Mouse (Mus musculus) CH12.LX (cell line): ENCODE measurements around the gene Trappc3. TPM values are rescaled to one million over a fixed set of nuclear protein-coding genes. Genes with fewer than 3 reads are reported as not detected.

Source experiments
- DNase-seq: peaks from one replicate; pipeline ENCODE4 v3.0.0-alpha.2; 2013; ENCODE audit errors: extremely low read depth
- H3K27ac ChIP-seq: 2 replicates; pipeline ENCODE4 v1.5.1; 2012; ENCODE audit warnings: low read depth, mild to moderate bottlenecking, control low read depth, moderate library complexity; ENCODE audit not compliant: insufficient read depth
- H3K27me3 ChIP-seq: replicated peaks from 2 replicates; pipeline ENCODE3; 2012; ENCODE audit warnings: inconsistent platforms
- H3K36me3 ChIP-seq, 2 experiments: replicated peaks in 1 of 2; 2 replicates each; pipeline versions ENCODE3 to v1.6.1; 2012; ENCODE audit warnings: inconsistent platforms in 1 of 2, low read length in 1 of 2, mild to moderate bottlenecking in 1 of 2, mixed read lengths in 1 of 2, moderate library complexity in 1 of 2; ENCODE audit not compliant: control insufficient read depth in 1 of 2, insufficient read depth in 1 of 2
- H3K4me1 ChIP-seq, 2 experiments: 2 replicates each; pipeline ENCODE4 v1.6.1; 2012; ENCODE audit warnings: inconsistent platforms in 1 of 2, moderate library complexity in 1 of 2; ENCODE audit not compliant: insufficient read depth in 2 of 2, control insufficient read depth in 1 of 2
- H3K4me2 ChIP-seq: 2 replicates; pipeline ENCODE4 v1.6.1; 2012; ENCODE audit warnings: low read depth, mild to moderate bottlenecking, control low read depth; ENCODE audit not compliant: poor library complexity, insufficient read depth, severe bottlenecking
- H3K4me3 ChIP-seq, 3 experiments: fragments of 150-350 bp in 1 of 3; sonication (generic) in 1 of 3; replicated peaks in 1 of 3; 2 replicates each; pipeline versions ENCODE3 to v1.5.1; 2011 to 2012; ENCODE audit warnings: low read depth in 2 of 3, low read length in 2 of 3, mild to moderate bottlenecking in 2 of 3, moderate library complexity in 2 of 3, control low read depth in 1 of 3, improper control_type of control experiment in 1 of 3, inconsistent platforms in 1 of 3, mixed read lengths in 1 of 3; ENCODE audit not compliant: poor library complexity in 1 of 3
- H3K79me2 ChIP-seq: replicated peaks from 2 replicates; pipeline ENCODE4 v1.6.1; 2012; ENCODE audit warnings: mild to moderate bottlenecking, moderate library complexity; ENCODE audit not compliant: control insufficient read depth, poor library complexity, insufficient read depth, severe bottlenecking; ENCODE audit errors: extremely low read depth
- H3K9ac ChIP-seq: 2 replicates; pipeline ENCODE4 v1.6.1; 2012; ENCODE audit warnings: low read depth, mild to moderate bottlenecking, control low read depth, moderate library complexity; ENCODE audit not compliant: insufficient read depth
- H3K9me3 ChIP-seq: replicated peaks from 2 replicates; pipeline ENCODE3; 2012; ENCODE audit warnings: low read length, inconsistent platforms, mixed read lengths
- CHD2 ChIP-seq: IDR thresholded peaks from 2 replicates; pipeline ENCODE4 v1.6.1; 2011; ENCODE audit warnings: low read length, improper control_type of control experiment
- ELF1 ChIP-seq: IDR thresholded peaks from 2 replicates; pipeline ENCODE4 v1.6.1; 2014; ENCODE audit warnings: low read depth, mild to moderate bottlenecking, inconsistent platforms, low read length, improper control_type of control experiment
- ETS1 ChIP-seq: conservative IDR thresholded peaks from 2 replicates; pipeline ENCODE4 v1.6.1; 2012; ENCODE audit warnings: low read depth, mild to moderate bottlenecking, inconsistent platforms, low read length, improper control_type of control experiment, moderate library complexity
- GABPA ChIP-seq: IDR thresholded peaks from 2 replicates; pipeline ENCODE4 v1.6.1; 2012; ENCODE audit warnings: low read depth, low read length, improper control_type of control experiment, inconsistent platforms; ENCODE audit not compliant: insufficient replicate concordance
- HCFC1 ChIP-seq: IDR thresholded peaks from 2 replicates; pipeline ENCODE4 v1.6.1; 2012; ENCODE audit warnings: low read depth, mild to moderate bottlenecking, inconsistent platforms, low read length, improper control_type of control experiment
- IRF4 ChIP-seq: IDR thresholded peaks from 2 replicates; pipeline ENCODE4 v1.6.1; 2014; ENCODE audit warnings: low read depth, mild to moderate bottlenecking, inconsistent platforms, low read length, improper control_type of control experiment
- KAT2A ChIP-seq: IDR thresholded peaks from 2 replicates; pipeline ENCODE4 v1.6.1; 2012; ENCODE audit warnings: low read length, improper control_type of control experiment, inconsistent platforms; ENCODE audit not compliant: insufficient replicate concordance
- MAFK ChIP-seq: IDR thresholded peaks from 2 replicates; pipeline ENCODE4 v1.6.1; 2011; ENCODE audit warnings: low read length, improper control_type of control experiment; ENCODE audit not compliant: insufficient replicate concordance
- MAZ ChIP-seq: IDR thresholded peaks from 2 replicates; pipeline ENCODE4 v1.6.1; 2012; ENCODE audit warnings: low read depth, mild to moderate bottlenecking, inconsistent platforms, low read length, improper control_type of control experiment, moderate library complexity
- MEF2A ChIP-seq: IDR thresholded peaks from 2 replicates; pipeline ENCODE4 v1.6.1; 2014; ENCODE audit warnings: low read depth, mild to moderate bottlenecking, inconsistent platforms, low read length, improper control_type of control experiment, borderline replicate concordance
- MXI1 ChIP-seq: IDR thresholded peaks from 2 replicates; pipeline ENCODE4 v1.6.1; 2011; ENCODE audit warnings: mild to moderate bottlenecking, low read depth, low read length, improper control_type of control experiment
- MYC ChIP-seq: IDR thresholded peaks from 2 replicates; pipeline ENCODE4 v1.6.1; 2011; ENCODE audit warnings: low read depth, mild to moderate bottlenecking, improper control_type of control experiment, low read length
- NRF1 ChIP-seq: IDR thresholded peaks from 2 replicates; pipeline ENCODE4 v1.6.1; 2014; ENCODE audit warnings: low read depth, mild to moderate bottlenecking, inconsistent platforms, low read length, improper control_type of control experiment, moderate library complexity
- POLR2A ChIP-seq: IDR thresholded peaks from 2 replicates; pipeline ENCODE4 v1.6.1; 2011; ENCODE audit warnings: low read depth, mild to moderate bottlenecking, improper control_type of control experiment, low read length
- POLR2AphosphoS2 ChIP-seq: IDR thresholded peaks from 2 replicates; pipeline ENCODE4 v1.6.1; 2011; ENCODE audit warnings: low read depth, low read length, improper control_type of control experiment
- RAD21 ChIP-seq: IDR thresholded peaks from 2 replicates; pipeline ENCODE4 v1.6.1; 2011; ENCODE audit warnings: low read depth, mild to moderate bottlenecking, low read length, improper control_type of control experiment, moderate library complexity
- SIN3A ChIP-seq: IDR thresholded peaks from 2 replicates; pipeline ENCODE4 v1.6.1; 2012; ENCODE audit warnings: low read length, improper control_type of control experiment, inconsistent platforms
- SMC3 ChIP-seq: IDR thresholded peaks from 2 replicates; pipeline ENCODE4 v1.6.1; 2011; ENCODE audit warnings: low read depth, low read length, improper control_type of control experiment
- TBP ChIP-seq: conservative IDR thresholded peaks from 2 replicates; pipeline ENCODE4 v1.6.1; 2011; ENCODE audit warnings: low read depth, low read length, improper control_type of control experiment
- UBTF ChIP-seq: IDR thresholded peaks from 2 replicates; pipeline ENCODE4 v1.6.1; 2012; ENCODE audit warnings: low read depth, mild to moderate bottlenecking, inconsistent platforms, low read length, improper control_type of control experiment, moderate library complexity
- USF1 ChIP-seq: IDR thresholded peaks from 2 replicates; pipeline ENCODE4 v1.6.1; 2014; ENCODE audit warnings: low read depth, mild to moderate bottlenecking, inconsistent platforms, low read length, improper control_type of control experiment
- ZNF384 ChIP-seq: IDR thresholded peaks from 2 replicates; pipeline ENCODE4 v1.6.1; 2012; ENCODE audit warnings: low read depth, low read length, improper control_type of control experiment, inconsistent platforms
- dilution Hi-C: fragments of 300-500 bp; cut with MboI; formaldehyde crosslinking; loops from 2 replicates; pipeline ENCODE4 v1.14.3; 2020; ENCODE audit warnings: low sequenced_read_pairs; ENCODE audit not compliant: extremely low pct_unique_long_range_greater_than_20kb, extremely low pct_ligation_motif_present
- in situ Hi-C: fragments of 300-500 bp; cut with MboI; formaldehyde crosslinking; loops from 3 replicates; pipeline ENCODE4 v1.14.3; 2019; ENCODE audit warnings: low sequenced_read_pairs, low pct_ligation_motif_present, low pct_unique_long_range_greater_than_20kb, mixed read lengths
- polyA plus RNA-seq: library from polyadenylated mRNA; unstranded; fragments of >175 nt; gene quantifications from 2 replicates; pipeline ENCODE4 v1.2.1, GENCODE M21; 2012; ENCODE audit warnings: low read depth; ENCODE audit not compliant: insufficient read length
- total RNA-seq, 2 experiments: library from RNA; depleted of rRNA; stranded (reverse); fragments of 300-350 nt in 1 of 2; fragments of >200 nt in 1 of 2; gene quantifications; 2 replicates each; pipeline ENCODE4 v1.2.3; 2012 to 2014

The Trappc3 gene
- total and polyA plus RNA-seq, 3 experiments = 72.7 to 94.8 (median 74.1) TPM

GRCm38 (mm10) chr4:126324861-126325260 lies 62.7 kb downstream of the Trappc3 start:
- Histone ChIP-seq H3K79me2 (peaks cover 12% of the 10 kb centered on the region), H3K4me2 (no peak overlapping the region), H3K4me1 (peaks cover 2 to 23% of the 10 kb centered on the region in 2 experiments; a peak in 3 of 4 replicates), H3K9ac (no peak overlapping the region), H3K9me3 (no peaks in the 10 kb centered on the region), H3K27ac (no peak overlapping the region), H3K4me3 (no peak overlapping the region), H3K27me3 (no peaks in the 10 kb centered on the region), H3K36me3 (peaks cover 0 to 11% of the 10 kb centered on the region in 2 experiments)
- TF ChIP-seq KAT2A (no peak), MAZ (no peak), SMC3 (no peak), SIN3A (no peak), IRF4 (no peak), NRF1 (no peak), ZNF384 (no peak), UBTF (no peak), POLR2A (no peak), ETS1 (no peak)
- in situ Hi-C loops (loop anchor here (5.0 kb wide), 1 partner anchor 217 kb away; no protein-coding TSS in a partner anchor), dilution Hi-C loops (no loop called here)
- DNase-seq = no peak

GRCm38 (mm10) chr4:126325281-126325861 lies 63.2 kb downstream of the Trappc3 start, which contains the start of gene Tekt2:
Gene Tekt2, minus strand, starts transcription at chr4:126325688.
- no peak for DNase-seq
- no peak within 1 kb of the TSS for H3K4me3 ChIP-seq
- peaks cover 8% of the 10 kb centered on the region for H3K79me2 ChIP-seq
- H3K9me3 ChIP-seq = no peaks in the 10 kb centered on the region
- in situ Hi-C loops (loop anchor here (5.0 kb wide), 1 partner anchor 217 kb away; no protein-coding TSS in a partner anchor), dilution Hi-C loops (no loop called here)
- TF ChIP-seq KAT2A = no peak
- TF ChIP-seq MEF2A = no peak
- no peak for TF ChIP-seq MXI1
- no peak for TF ChIP-seq USF1
- TF ChIP-seq SIN3A = no peak
- TF ChIP-seq HCFC1 = no peak
- no peak for TF ChIP-seq POLR2AphosphoS2
- no peak for TF ChIP-seq ELF1
- TF ChIP-seq GABPA = no peak
- no peak for TF ChIP-seq RAD21
- no peak for TF ChIP-seq MAFK
- TF ChIP-seq CHD2 = no peak
- TF ChIP-seq MYC = no peak
- no peak for TF ChIP-seq TBP
- H3K27ac ChIP-seq = no peak within 1 kb of the TSS
- H3K4me2 ChIP-seq = no peak within 1 kb of the TSS
- H3K36me3 ChIP-seq = peaks cover 0 to 9% of the 10 kb centered on the region in 2 experiments
- no peak within 1 kb of the TSS for H3K9ac ChIP-seq
- peaks cover 0 to 18% of the 10 kb centered on the region in 2 experiments; a peak in 3 of 4 replicates for H3K4me1 ChIP-seq
- no peaks in the 10 kb centered on the region for H3K27me3 ChIP-seq

Other genes with a start within 250 kb of the Trappc3 start
- not detected in 2 replicates for gene Csf3r, start 237.8 kb upstream of the Trappc3 start, total RNA-seq (2012; rRNA removed)
- not detected in 2 replicates for gene Csf3r, start 237.8 kb upstream of the Trappc3 start, total RNA-seq (2014; rRNA removed)
- gene Csf3r, start 237.8 kb upstream of the Trappc3 start, polyA plus RNA-seq = not detected in 2 replicates
- 89.6 and 91.3 TPM in 2 replicates for gene Mrps15, start 215.4 kb upstream of the Trappc3 start, total RNA-seq (2012; rRNA removed)
- gene Mrps15, start 215.4 kb upstream of the Trappc3 start, total RNA-seq (2014; rRNA removed) = 99.6 and 102 TPM in 2 replicates
- gene Mrps15, start 215.4 kb upstream of the Trappc3 start, polyA plus RNA-seq = 101 and 113 TPM in 2 replicates
- 6.7 and 8.3 TPM in 2 replicates for gene Oscp1, start 203.8 kb upstream of the Trappc3 start, total RNA-seq (2012; rRNA removed)
- 3.9 and 5.8 TPM in 2 replicates for gene Oscp1, start 203.8 kb upstream of the Trappc3 start, total RNA-seq (2014; rRNA removed)
- gene Oscp1, start 203.8 kb upstream of the Trappc3 start, polyA plus RNA-seq = 5.0 and 6.0 TPM in 2 replicates
- gene Lsm10, start 165.7 kb upstream of the Trappc3 start, total RNA-seq (2012; rRNA removed) = 48.4 and 52.1 TPM in 2 replicates
- 54.1 and 63.9 TPM in 2 replicates for gene Lsm10, start 165.7 kb upstream of the Trappc3 start, total RNA-seq (2014; rRNA removed)
- gene Lsm10, start 165.7 kb upstream of the Trappc3 start, polyA plus RNA-seq = 38.1 and 49.2 TPM in 2 replicates
- 12.0 and 16.4 TPM in 2 replicates for gene Stk40, start 158.4 kb upstream of the Trappc3 start, total RNA-seq (2012; rRNA removed)
- 6.4 and 8.6 TPM in 2 replicates for gene Stk40, start 158.4 kb upstream of the Trappc3 start, total RNA-seq (2014; rRNA removed)
- 30.4 and 33.0 TPM in 2 replicates for gene Stk40, start 158.4 kb upstream of the Trappc3 start, polyA plus RNA-seq
- 3.5 and 4.3 TPM in 2 replicates for gene Eva1b, start 114.6 kb upstream of the Trappc3 start, total RNA-seq (2012; rRNA removed)
- gene Eva1b, start 114.6 kb upstream of the Trappc3 start, total RNA-seq (2014; rRNA removed) = 0.97 and 1.3 TPM in 2 replicates
- gene Eva1b, start 114.6 kb upstream of the Trappc3 start, polyA plus RNA-seq = 0.93 and 1.3 TPM in 2 replicates
- gene Sh3d21, start 98.8 kb upstream of the Trappc3 start, total RNA-seq (2012; rRNA removed) = 0.21 and 0.25 TPM in 2 replicates
- gene Sh3d21, start 98.8 kb upstream of the Trappc3 start, total RNA-seq (2014; rRNA removed) = 0.35 and 0.36 TPM in 2 replicates
- 0.46 and 0.52 TPM in 2 replicates for gene Sh3d21, start 98.8 kb upstream of the Trappc3 start, polyA plus RNA-seq
- gene Thrap3, start 59.6 kb upstream of the Trappc3 start, total RNA-seq (2012; rRNA removed) = 140 and 168 TPM in 2 replicates
- gene Thrap3, start 59.6 kb upstream of the Trappc3 start, total RNA-seq (2014; rRNA removed) = 183 and 204 TPM in 2 replicates
- 327 and 334 TPM in 2 replicates for gene Thrap3, start 59.6 kb upstream of the Trappc3 start, polyA plus RNA-seq
- gene Map7d1, start 6.0 kb upstream of the Trappc3 start, total RNA-seq (2012; rRNA removed) = 17.9 and 20.8 TPM in 2 replicates
- 12.5 and 12.8 TPM in 2 replicates for gene Map7d1, start 6.0 kb upstream of the Trappc3 start, total RNA-seq (2014; rRNA removed)
- 62.2 and 72.2 TPM in 2 replicates for gene Map7d1, start 6.0 kb upstream of the Trappc3 start, polyA plus RNA-seq
- gene Col8a2, start 24.5 kb downstream of the Trappc3 start, total RNA-seq (2012; rRNA removed) = not detected in 2 replicates
- gene Col8a2, start 24.5 kb downstream of the Trappc3 start, total RNA-seq (2014; rRNA removed) = not detected in 2 replicates
- not detected in 2 replicates for gene Col8a2, start 24.5 kb downstream of the Trappc3 start, polyA plus RNA-seq
- 68.5 and 74.0 TPM in 2 replicates for gene Adprhl2, start 59.4 kb downstream of the Trappc3 start, total RNA-seq (2012; rRNA removed)
- gene Adprhl2, start 59.4 kb downstream of the Trappc3 start, total RNA-seq (2014; rRNA removed) = 57.3 and 59.7 TPM in 2 replicates
- 52.0 and 62.4 TPM in 2 replicates for gene Adprhl2, start 59.4 kb downstream of the Trappc3 start, polyA plus RNA-seq
- 0.08 and 0.13 TPM in 2 replicates for gene Tekt2, start 63.4 kb downstream of the Trappc3 start, total RNA-seq (2012; rRNA removed)
- gene Tekt2, start 63.4 kb downstream of the Trappc3 start, total RNA-seq (2014; rRNA removed) = not detected in 2 replicates
- gene Tekt2, start 63.4 kb downstream of the Trappc3 start, polyA plus RNA-seq = 0.24 and 0.64 TPM in 2 replicates
- gene Ago3, start 167.2 kb downstream of the Trappc3 start, total RNA-seq (2012; rRNA removed) = 6.7 and 6.9 TPM in 2 replicates
- 4.6 and 5.3 TPM in 2 replicates for gene Ago3, start 167.2 kb downstream of the Trappc3 start, total RNA-seq (2014; rRNA removed)
- gene Ago3, start 167.2 kb downstream of the Trappc3 start, polyA plus RNA-seq = 3.8 and 5.3 TPM in 2 replicates
- 10.8 and 10.9 TPM in 2 replicates for gene Ago1, start 206.3 kb downstream of the Trappc3 start, total RNA-seq (2012; rRNA removed)
- gene Ago1, start 206.3 kb downstream of the Trappc3 start, total RNA-seq (2014; rRNA removed) = 6.2 and 6.9 TPM in 2 replicates
- gene Ago1, start 206.3 kb downstream of the Trappc3 start, polyA plus RNA-seq = 23.1 and 29.0 TPM in 2 replicates